Mouse (Mus musculus): ENCODE data around the gene Abraxas2. TPM values are rescaled to one million over a fixed set of nuclear protein-coding genes. Genes with fewer than 3 reads are reported as not detected.

Gene Abraxas2
- total RNA-seq, 2 experiments from 2014 or later: 24.3 to 38.7 TPM

GRCm38 (mm10) chr7:132893336-132893735 is 34.3 kb downstream of the Abraxas2 start:
- no peak for ATAC-seq (replicated peaks; ENCODE audit: low FRiP score, low TSS enrichment, poor library complexity, severe bottlenecking)

GRCm38 (mm10) chr7:132894841-132895555 is 36.0 kb downstream of the Abraxas2 start:
- ATAC-seq (replicated peaks; ENCODE audit: low FRiP score, low TSS enrichment, poor library complexity, severe bottlenecking): no peak

- ATAC-seq (replicated peaks; ENCODE audit: low FRiP score, low TSS enrichment, poor library complexity, severe bottlenecking): no peak
Observed at GRCm38 (mm10) chr7:132896206-132896815, 37.3 kb downstream of the Abraxas2 start.

DNA sequence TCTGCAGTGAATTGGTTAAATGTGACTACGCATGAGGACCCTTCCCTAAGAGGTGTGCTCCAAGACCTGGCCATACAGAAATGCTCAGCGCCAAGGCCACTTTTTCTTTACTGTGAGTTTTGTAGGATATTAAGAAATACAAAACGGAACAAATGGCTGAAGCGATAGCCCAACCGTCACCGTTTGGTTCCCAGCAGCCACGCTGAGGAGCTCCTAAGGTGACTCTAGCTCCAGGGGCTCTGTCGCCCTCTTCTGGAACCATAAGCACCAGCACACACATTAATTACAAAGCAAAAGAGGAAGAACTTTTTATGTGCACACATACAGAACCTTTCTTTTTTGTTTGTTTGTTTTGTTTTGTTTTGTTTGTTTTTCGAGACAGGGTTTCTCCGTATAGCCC is 38.2 kb downstream of the Abraxas2 start:
- no peak for ATAC-seq (replicated peaks; ENCODE audit: low FRiP score, low TSS enrichment, poor library complexity, severe bottlenecking)

DNA sequence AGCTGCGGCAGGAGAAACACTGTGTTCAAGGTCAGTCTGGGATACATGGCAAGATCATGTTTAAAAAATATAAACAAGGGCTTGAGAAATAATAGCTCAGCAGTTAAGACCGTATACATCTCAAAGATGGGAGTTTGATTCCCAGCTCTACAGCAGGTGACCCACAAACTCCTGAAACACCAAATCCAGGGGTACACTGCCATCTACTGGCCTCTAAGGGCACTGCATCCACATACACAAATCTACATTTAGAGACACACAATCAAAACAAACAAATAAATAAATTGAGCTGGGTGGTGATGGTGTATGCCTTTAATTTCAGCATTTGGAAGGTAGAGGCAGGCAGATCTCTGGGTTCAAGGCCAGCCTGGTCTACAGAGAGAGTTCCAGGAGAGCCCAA is 39.2 kb downstream of the Abraxas2 start:
- peak; percentile 29; the same call in 1 of the 2 replicates for ATAC-seq (replicated peaks; ENCODE audit: low FRiP score, low TSS enrichment, poor library complexity, severe bottlenecking)

DNA sequence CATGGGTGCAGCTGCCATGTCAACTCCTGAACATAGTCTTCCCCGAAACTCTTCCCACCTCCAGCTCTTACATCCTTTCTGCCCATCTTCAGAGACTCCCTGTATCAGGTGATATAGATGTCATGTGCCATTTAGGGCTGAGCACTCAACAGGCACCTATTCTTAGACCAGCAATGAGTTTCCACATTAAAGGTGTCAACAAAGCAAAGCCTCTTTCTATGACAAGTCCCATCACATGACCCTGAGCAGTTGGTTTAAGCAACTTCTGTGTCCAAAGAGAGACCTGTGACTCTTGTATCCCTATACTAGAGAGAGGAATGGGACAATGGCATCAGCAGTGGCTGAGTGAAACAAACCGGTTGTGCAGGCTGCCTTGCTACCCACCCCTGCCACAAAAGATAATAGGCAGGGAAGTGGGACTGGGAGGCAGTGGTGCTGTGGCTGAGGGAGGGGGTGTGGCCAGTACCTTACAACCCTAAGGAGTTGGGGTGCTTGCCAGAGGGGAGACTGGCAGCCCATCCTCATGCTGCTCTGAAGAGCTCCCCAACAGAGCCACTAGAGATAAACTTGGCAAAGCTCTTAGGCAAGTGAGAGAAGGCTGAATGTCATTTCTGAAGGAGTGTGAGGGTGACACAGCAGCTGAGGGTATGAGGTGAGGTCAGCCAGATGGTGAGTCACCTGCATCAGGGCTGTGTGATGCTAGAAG is 42.0 kb downstream of the Abraxas2 start:
- ATAC-seq (replicated peaks; ENCODE audit: low FRiP score, low TSS enrichment, poor library complexity, severe bottlenecking): peak; percentile 77

- ATAC-seq (replicated peaks; ENCODE audit: low FRiP score, low TSS enrichment, poor library complexity, severe bottlenecking): 0 out of 2 replicates have a peak, but pooled peaks have one; percentile 35
Observed at GRCm38 (mm10) chr7:132903796-132904195, 44.8 kb downstream of the Abraxas2 start.

DNA sequence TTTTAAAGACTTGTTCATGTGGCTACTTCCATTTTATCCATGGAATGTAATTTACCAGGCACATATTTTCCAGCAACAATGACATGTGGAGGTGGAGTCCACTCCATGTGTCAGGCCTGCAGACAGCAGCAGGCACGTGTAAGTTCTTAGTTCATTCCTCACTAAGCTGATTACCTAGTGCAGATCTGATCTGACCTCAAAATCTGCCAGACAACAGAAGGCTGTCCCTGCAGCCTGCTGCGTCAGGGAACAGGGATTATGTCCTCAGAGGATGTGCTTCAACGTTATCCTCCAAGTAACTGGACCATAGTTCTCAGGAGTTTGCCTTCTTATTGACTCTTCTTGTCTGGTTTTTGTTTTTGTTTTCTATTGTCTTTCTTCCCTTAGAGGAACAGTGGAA is 62.9 kb downstream of the Abraxas2 start:
- ATAC-seq (replicated peaks; ENCODE audit: low FRiP score, low TSS enrichment, poor library complexity, severe bottlenecking): no peak

DNA sequence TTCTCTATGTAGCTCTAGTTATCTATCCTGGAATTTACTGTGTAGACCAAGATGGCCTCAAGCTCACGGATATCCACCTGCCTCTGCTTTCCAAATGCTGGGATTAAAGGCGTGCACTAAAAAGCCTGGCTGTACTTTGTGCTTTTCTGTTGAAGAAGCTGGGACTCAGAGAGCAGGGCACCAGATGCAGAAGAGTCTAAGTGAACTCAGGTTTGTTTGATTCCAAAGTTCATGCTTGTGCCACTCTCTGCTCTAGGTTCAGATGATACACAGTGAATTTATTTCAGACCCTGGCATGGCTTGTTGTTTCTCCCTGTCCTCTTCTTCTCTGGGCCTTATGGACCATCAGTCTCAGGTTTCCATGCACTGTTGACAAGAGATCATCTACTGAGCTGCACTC is 66.2 kb downstream of the Abraxas2 start:
- ATAC-seq (replicated peaks; ENCODE audit: low FRiP score, low TSS enrichment, poor library complexity, severe bottlenecking): no peak

DNA sequence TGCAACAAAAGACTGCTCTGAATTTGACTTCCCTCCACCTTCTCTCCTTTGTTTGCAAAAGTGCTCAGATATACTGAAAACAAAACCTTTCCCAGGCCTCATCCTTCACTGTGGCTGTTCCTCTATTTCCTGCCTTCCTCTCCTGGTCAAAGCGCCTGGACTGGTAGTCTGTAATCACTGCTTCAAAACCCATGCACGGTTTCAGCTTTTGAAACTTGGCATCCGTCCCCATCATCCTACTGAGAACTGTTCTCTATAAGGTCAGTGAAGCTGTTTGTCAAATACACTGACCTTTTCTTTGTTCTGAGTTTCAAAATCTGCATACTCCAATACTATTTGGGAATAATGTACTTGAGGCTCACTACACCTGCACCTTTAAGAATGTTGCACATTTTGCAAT is 68.2 kb downstream of the Abraxas2 start:
- no peak for ATAC-seq (replicated peaks; ENCODE audit: low FRiP score, low TSS enrichment, poor library complexity, severe bottlenecking)

GRCm38 (mm10) chr7:132930055-132930454 is 71.0 kb downstream of the Abraxas2 start:
- no peak for ATAC-seq (replicated peaks; ENCODE audit: low FRiP score, low TSS enrichment, poor library complexity, severe bottlenecking)

- peak; percentile 93 for ATAC-seq (replicated peaks; ENCODE audit: low FRiP score, low TSS enrichment, poor library complexity, severe bottlenecking)
Observed at GRCm38 (mm10) chr7:132930850-132931559, 72.0 kb downstream of the Abraxas2 start, which contains the start of gene Zranb1. Zranb1 (plus strand) TSS chr7:132931142.

DNA sequence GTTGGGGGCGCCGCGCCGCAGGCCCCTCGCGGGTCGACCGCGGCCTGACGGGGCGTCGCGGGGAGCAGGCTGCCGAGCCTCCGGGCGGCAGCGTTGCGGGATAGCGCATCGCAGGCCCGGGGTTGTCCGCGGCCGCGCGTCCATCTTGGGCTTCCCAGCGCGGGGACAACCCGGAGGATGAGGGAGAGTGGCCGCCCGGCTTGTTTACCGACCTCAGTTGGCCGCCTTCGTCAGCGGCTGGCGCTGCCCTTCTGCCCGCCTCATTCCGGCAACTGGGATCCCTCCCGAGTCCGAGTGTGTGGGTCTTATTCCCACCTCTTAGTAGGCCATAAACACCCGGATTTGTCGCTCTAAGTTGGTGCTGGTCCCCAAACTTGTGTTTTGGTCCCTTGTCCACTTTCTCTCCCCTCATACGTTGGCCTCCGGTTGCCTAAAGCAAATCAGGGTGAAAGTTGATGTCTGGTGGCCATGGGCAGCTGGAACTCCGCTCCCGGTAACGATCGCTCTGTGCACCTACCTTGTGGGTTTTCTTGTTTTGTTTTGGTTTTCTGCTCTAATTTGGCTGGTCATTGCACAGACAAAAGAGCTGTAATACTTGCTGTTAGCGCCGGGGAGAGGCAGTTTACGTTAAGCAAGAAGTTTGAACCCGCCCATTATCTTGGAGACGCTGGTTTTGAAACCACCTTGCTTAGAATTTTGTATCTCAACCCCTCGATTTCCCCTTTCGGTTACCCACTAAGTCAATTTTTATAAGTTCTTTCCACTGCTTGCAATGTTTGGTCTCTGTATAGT is 72.7 kb downstream of the Abraxas2 start:
- peak; percentile 46 for ATAC-seq (replicated peaks; ENCODE audit: low FRiP score, low TSS enrichment, poor library complexity, severe bottlenecking)

DNA sequence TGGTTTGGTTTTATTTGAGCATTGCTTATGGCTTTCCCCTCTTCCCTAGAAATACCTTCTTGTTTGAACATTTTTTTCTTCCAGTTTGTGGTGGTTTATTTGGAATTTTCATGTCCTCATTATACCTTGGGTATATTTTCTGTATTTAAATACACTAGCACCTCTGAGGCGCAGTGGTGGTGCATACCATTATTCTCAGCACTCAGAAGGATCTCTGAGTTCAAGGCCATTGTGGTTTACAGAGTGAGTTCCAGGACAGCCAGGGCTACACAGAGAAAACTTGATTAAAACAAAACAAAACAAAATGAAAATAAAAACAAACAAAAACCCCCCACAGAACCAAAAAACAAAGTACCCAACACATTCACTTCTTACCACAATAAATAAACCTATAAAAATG is 74.3 kb downstream of the Abraxas2 start:
- no peak for ATAC-seq (replicated peaks; ENCODE audit: low FRiP score, low TSS enrichment, poor library complexity, severe bottlenecking)

Other genes with a start within 250 kb of the Abraxas2 start
- 15.0 and 18.9 TPM in 2 replicates for gene Lhpp, start 248.6 kb upstream of the Abraxas2 start, total RNA-seq (2014; fragmentation: Nextera tagmentation)
- gene Lhpp, start 248.6 kb upstream of the Abraxas2 start, total RNA-seq (2017): 12.3 and 19.4 TPM in 2 replicates
- 47.0 and 61.6 TPM in 2 replicates for gene Fam53b, start 45.3 kb upstream of the Abraxas2 start, total RNA-seq (2014; fragmentation: Nextera tagmentation)
- gene Fam53b, start 45.3 kb upstream of the Abraxas2 start, total RNA-seq (2017): 11.5 and 21.2 TPM in 2 replicates
- 23.3 and 40.6 TPM in 2 replicates for gene Eef1akmt2, start 6.6 kb upstream of the Abraxas2 start, total RNA-seq (2014; fragmentation: Nextera tagmentation)
- 31.8 and 80.4 TPM in 2 replicates for gene Eef1akmt2, start 6.6 kb upstream of the Abraxas2 start, total RNA-seq (2017)
- 26.6 and 31.4 TPM in 2 replicates for gene Zranb1, start 71.9 kb downstream of the Abraxas2 start, total RNA-seq (2014; fragmentation: Nextera tagmentation)
- 53.5 and 54.7 TPM in 2 replicates for gene Zranb1, start 71.9 kb downstream of the Abraxas2 start, total RNA-seq (2017)